24 mouse cellular contexts compared by ENCODE assay signal in the genomic region with DNA sequence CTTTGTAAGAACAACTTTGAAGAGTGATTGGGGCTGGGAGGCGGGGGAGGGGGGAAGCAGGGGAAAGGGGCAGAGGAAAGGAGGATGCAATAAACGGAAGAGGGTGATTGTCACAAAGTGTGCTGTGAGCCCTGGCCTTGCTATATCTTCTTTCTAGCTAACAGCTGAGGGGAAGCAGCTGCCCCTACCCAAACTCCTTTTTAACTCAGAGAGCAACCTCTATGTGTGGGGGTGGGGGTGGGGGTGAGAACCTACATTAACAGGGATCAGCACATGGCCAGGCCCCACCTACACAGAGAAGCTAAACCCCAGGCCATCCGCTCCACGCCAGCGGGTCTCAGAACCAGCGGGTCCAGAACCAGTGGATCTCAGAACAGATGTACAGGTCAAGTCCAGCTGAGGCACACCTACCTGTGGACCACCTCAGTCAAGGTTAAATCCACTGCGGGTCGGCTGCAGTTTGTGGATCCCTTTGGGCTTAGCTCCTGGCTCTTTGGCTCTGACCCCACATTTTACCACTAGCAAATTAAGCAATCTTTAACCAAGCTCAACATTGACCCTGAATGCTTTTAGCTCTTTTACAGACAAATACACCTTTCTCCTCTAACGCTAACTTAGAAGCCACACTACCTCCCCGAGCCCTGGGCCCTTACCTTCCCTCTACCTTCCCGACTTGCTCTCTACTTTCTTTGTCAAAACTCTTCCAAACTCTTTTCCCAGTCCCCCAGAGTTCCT. TPM values are rescaled to one million over a fixed set of nuclear protein-coding genes. Genes with fewer than 3 reads are reported as not detected.
DNase-seq lines count a peak whose midpoint lies in the region; ATAC-seq and TF ChIP-seq lines count a peak whose summit lies in the region.
"Had no signal": no experiment of that assay in that cellular context is flagged by ENCODE, and none has a peak within 500 bp of the region (broad histone marks: within the 10 kb centered on the region; RNA-seq: fewer than 3 reads in every experiment).

No protein-coding gene starts in this region.

- WGBS in heart, embryonic 10.5 days, result 75% methylated on average over 11 of the region's 11 CpGs
- 80% methylated on average over 11 of the region's 11 CpGs for WGBS in limb, embryonic 11.5 days
- 78% methylated on average over 11 of the region's 11 CpGs for WGBS in limb, embryonic 10.5 days
- WGBS in bone marrow, adult 2 months, result 80% methylated on average over 11 of the region's 11 CpGs
- 75% methylated on average over 11 of the region's 11 CpGs for WGBS in limb, embryonic 12.5 days

- no peak for TF ChIP-seq POLR2A in bone marrow, adult 2 months (IDR thresholded peaks at IDR 0.05; ENCODE audit: borderline replicate concordance, control insufficient read depth, low read depth, low read length)

- H3K4me3 ChIP-seq in heart, embryonic 10.5 days, result no peak overlapping the region
- H3K4me3 ChIP-seq in limb, embryonic 11.5 days (ENCODE audit: low read depth, low read length), result no peak overlapping the region
- no peak overlapping the region for H3K4me3 ChIP-seq in limb, embryonic 10.5 days
- no peak overlapping the region for H3K4me3 ChIP-seq in bone marrow, adult 2 months (replicated peaks; ENCODE audit: control insufficient read depth, low read depth, low read length)
- no peak overlapping the region for H3K4me3 ChIP-seq in limb, embryonic 12.5 days (replicated peaks)
- H3K4me3 ChIP-seq: forebrain, embryonic 12.5 days; hindbrain, embryonic 15.5 days; intestine, embryonic 15.5 days; limb, embryonic 15.5 days; neural tube, embryonic 15.5 days had no signal

- no peak overlapping the region for H3K9ac ChIP-seq in limb, embryonic 11.5 days (ENCODE audit: low read length)
- no peak overlapping the region; the same call in 1 of the 2 replicates for H3K9ac ChIP-seq in limb, embryonic 12.5 days (replicated peaks)
- H3K9ac ChIP-seq: forebrain, embryonic 12.5 days; hindbrain, embryonic 15.5 days; intestine, embryonic 15.5 days; limb, embryonic 15.5 days; neural tube, embryonic 15.5 days had no signal

- DNase-seq in heart, embryonic 10.5 days (ENCODE audit: low spot score), result no peak
- no peak for DNase-seq in heart, adult 8-10 months (ENCODE audit: low spot score)
- no peak for DNase-seq in limb, embryonic 11.5 days (ENCODE audit: low spot score)
- DNase-seq in limb, embryonic 10.5 days (ENCODE audit: low spot score), result no peak
- DNase-seq in urinary bladder, postnatal 14 days (ENCODE audit: low spot score), result no peak
- DNase-seq: adrenal gland, postnatal 36 days; cerebellum, adult 9-11 months; gastrocnemius, postnatal 25 days; heart, postnatal 10 days; lung, postnatal 14 days; midbrain, embryonic 14.5 days; right cerebral cortex, postnatal 14 days; spleen, adult 18-20 months; thymus, postnatal 25 days had no signal

- H3K27ac ChIP-seq in heart, embryonic 10.5 days, result peak overlapping the region; percentile 22; the same call in 1 of the 2 replicates
- no peak overlapping the region for H3K27ac ChIP-seq in limb, embryonic 11.5 days (replicated peaks; ENCODE audit: low read depth, low read length)
- H3K27ac ChIP-seq in limb, embryonic 10.5 days, result no peak overlapping the region
- H3K27ac ChIP-seq in bone marrow, adult 2 months (ENCODE audit: control insufficient read depth, insufficient read depth, low read depth, low read length, poor library complexity), result peak overlapping the region; percentile 51; the same call in 1 of the 2 replicates
- H3K27ac ChIP-seq in limb, embryonic 12.5 days, result no peak overlapping the region
- H3K27ac ChIP-seq: forebrain, embryonic 12.5 days; hindbrain, embryonic 15.5 days; intestine, embryonic 15.5 days; neural tube, embryonic 15.5 days had no signal

- ATAC-seq in limb, embryonic 11.5 days (ENCODE audit: insufficient number of reproducible peaks, low FRiP score, low TSS enrichment, low read depth), result 0 out of 2 replicates have a peak, but pooled peaks have one; percentile 36
- ATAC-seq in limb, embryonic 12.5 days (ENCODE audit: insufficient number of reproducible peaks, insufficient read depth, low FRiP score, low TSS enrichment, low read depth), result peak; percentile 9; the same call in 1 of the 2 replicates
- ATAC-seq in frontal cortex, adult (ENCODE audit: low TSS enrichment), result no peak
- ATAC-seq: intestine, embryonic 15.5 days had no signal

- H3K27me3 ChIP-seq in heart, embryonic 10.5 days (ENCODE audit: insufficient read depth, poor library complexity, severe bottlenecking), result no peaks in the 10 kb centered on the region
- H3K27me3 ChIP-seq in limb, embryonic 11.5 days (ENCODE audit: control insufficient read depth, insufficient read depth, low read length), result no peaks in the 10 kb centered on the region
- no peaks in the 10 kb centered on the region for H3K27me3 ChIP-seq in limb, embryonic 10.5 days (ENCODE audit: low read depth, poor library complexity, severe bottlenecking)
- no peaks in the 10 kb centered on the region for H3K27me3 ChIP-seq in limb, embryonic 12.5 days
- H3K27me3 ChIP-seq: CH12.LX; forebrain, embryonic 12.5 days; hindbrain, embryonic 15.5 days; intestine, embryonic 15.5 days; limb, embryonic 15.5 days; neural tube, embryonic 15.5 days had no signal

- H3K4me2 ChIP-seq in limb, embryonic 11.5 days (ENCODE audit: low read depth, severe bottlenecking), result no peak overlapping the region
- H3K4me2 ChIP-seq in limb, embryonic 12.5 days, result no peak overlapping the region
- H3K4me2 ChIP-seq: forebrain, embryonic 12.5 days; heart, embryonic 11.5 days; hindbrain, embryonic 15.5 days; intestine, embryonic 15.5 days; limb, embryonic 15.5 days; neural tube, embryonic 15.5 days had no signal

- no peak for TF ChIP-seq CTCF in bone marrow, adult 2 months (IDR thresholded peaks at IDR 0.05; ENCODE audit: control insufficient read depth, insufficient read depth, low read length)

- H3K36me3 ChIP-seq in heart, embryonic 10.5 days, result peaks cover 63% of the 10 kb centered on the region
- peaks cover 7% of the 10 kb centered on the region; the same call in 1 of the 2 replicates for H3K36me3 ChIP-seq in limb, embryonic 11.5 days (ENCODE audit: control insufficient read depth, insufficient read depth, low read length)
- peaks cover 65% of the 10 kb centered on the region for H3K36me3 ChIP-seq in limb, embryonic 10.5 days
- peaks cover 47% of the 10 kb centered on the region for H3K36me3 ChIP-seq in limb, embryonic 12.5 days
- H3K36me3 ChIP-seq: forebrain, embryonic 12.5 days; hindbrain, embryonic 15.5 days; neural tube, embryonic 15.5 days had no signal

- peaks cover 14% of the 10 kb centered on the region for H3K4me1 ChIP-seq in heart, embryonic 10.5 days
- H3K4me1 ChIP-seq in limb, embryonic 11.5 days (ENCODE audit: control insufficient read depth, insufficient read depth, low read length), result no peaks in the 10 kb centered on the region
- peaks cover 23% of the 10 kb centered on the region for H3K4me1 ChIP-seq in limb, embryonic 10.5 days
- no peaks in the 10 kb centered on the region; the same call in 1 of the 2 replicates for H3K4me1 ChIP-seq in bone marrow, adult 2 months (ENCODE audit: control insufficient read depth, insufficient read depth, low read length)
- peaks cover 13% of the 10 kb centered on the region; the same call in 1 of the 2 replicates for H3K4me1 ChIP-seq in limb, embryonic 12.5 days (replicated peaks)
- H3K4me1 ChIP-seq: forebrain, embryonic 12.5 days had no signal

- H3K9me3 ChIP-seq in heart, embryonic 10.5 days, result no peaks in the 10 kb centered on the region
- H3K9me3 ChIP-seq in limb, embryonic 11.5 days (ENCODE audit: control insufficient read depth, low read length), result no peaks in the 10 kb centered on the region
- H3K9me3 ChIP-seq in limb, embryonic 10.5 days (replicated peaks), result no peaks in the 10 kb centered on the region
- H3K9me3 ChIP-seq in limb, embryonic 12.5 days, result no peaks in the 10 kb centered on the region
- H3K9me3 ChIP-seq: forebrain, embryonic 12.5 days; hindbrain, embryonic 15.5 days; intestine, embryonic 15.5 days; limb, embryonic 15.5 days; neural tube, embryonic 15.5 days had no signal

RNA-seq across cellular contexts. Expression of a gene that starts 47.0 kb away (rescaled TPM):
- polyA plus RNA-seq in heart, embryonic 10.5 days (2016; fragmentation: Nextera tagmentation; extraction: Ambion mirVana), result 31.4 and 33.6 TPM in 2 replicates
- total RNA-seq in heart, adult 8-10 months (2022), result 10 to 100 TPM; 87.6 to 95.8 (median 92.4) TPM
- polyA plus RNA-seq in limb, embryonic 11.5 days (2014; fragmentation: Nextera tagmentation; extraction: Ambion mirVana), result 37.1 and 39.2 TPM in 2 replicates
- 29.5 and 35.6 TPM in 2 replicates for polyA plus RNA-seq in limb, embryonic 10.5 days (2016; fragmentation: Nextera tagmentation; extraction: Ambion mirVana)
- polyA plus RNA-seq in bone marrow, adult 2 months (2011; ENCODE audit: insufficient read depth, insufficient read length, low replicate concordance, missing spikeins), result 18.2 and 39.2 TPM in 2 replicates
- polyA plus RNA-seq in limb, embryonic 12.5 days (2016; fragmentation: Nextera tagmentation; extraction: Ambion mirVana), result 38.7 and 42.1 TPM in 2 replicates

Comparison
In these comparisons a context has a peak if more than half of its experiments do, and no peak if none do; other contexts are left out.
1. H3K27ac ChIP-seq: peak in heart, embryonic 10.5 days (single experiment) and bone marrow, adult 2 months (single experiment); none in limb, embryonic 11.5 days (single experiment), limb, embryonic 10.5 days (single experiment) and limb, embryonic 12.5 days (single experiment).